Mouse (Mus musculus) activated CD4-positive, CD25-positive, alpha-beta regulatory T cell, adult 9 weeks (primary cell): ENCODE results near the gene Prss47. TPM values are rescaled to one million over a fixed set of nuclear protein-coding genes. Genes with fewer than 3 reads are reported as not detected.

Experiments used
- polyA plus RNA-seq: library from polyadenylated mRNA; unstranded; fragments of 100-300 nt; shearing (Covaris generic); gene quantifications from one replicate; pipeline ENCODE4 v1.2.1, GENCODE M21; 2017

The Prss47 gene
- polyA plus RNA-seq, result not detected

GRCm38 (mm10) chr13:65052660-65053059, at the start of gene Prss47:
Gene Prss47, minus strand, starts transcription at chr13:65052760.

GRCm38 (mm10) chr13:65032758-65033157, 19.8 kb downstream of the Prss47 start, which contains the start of gene Spata31d1c:
Gene Spata31d1c, plus strand, starts transcription at chr13:65033058.

Other genes starting within 250 kb of the Prss47 start
- gene Cntnap3, start 148.8 kb downstream of the Prss47 start, polyA plus RNA-seq, result not detected
- not detected for gene Spata31, start 135.4 kb downstream of the Prss47 start, polyA plus RNA-seq
- not detected for gene Spata31d1c, start 19.7 kb downstream of the Prss47 start, polyA plus RNA-seq
- gene Mfsd14b, start 60.2 kb upstream of the Prss47 start, polyA plus RNA-seq, result 22.2 TPM
- not detected for gene Olfr465-ps1, start 85.3 kb upstream of the Prss47 start, polyA plus RNA-seq
- not detected for gene Olfr466, start 97.5 kb upstream of the Prss47 start, polyA plus RNA-seq
- gene Nlrp4f, start 153.2 kb upstream of the Prss47 start, polyA plus RNA-seq, result not detected
- gene Gm10775, start 206.8 kb upstream of the Prss47 start, polyA plus RNA-seq, result not detected
- 21.5 TPM for gene Zfp369, start 226.1 kb upstream of the Prss47 start, polyA plus RNA-seq